Mouse (Mus musculus) MN1 (cell line): ENCODE measurements around the gene Slc12a7.

ENCODE experiments used
- DNase-seq: peaks from one replicate; pipeline ENCODE4 v3.0.0-alpha.2; 2016; ENCODE audit warnings: low spot score

The Slc12a7 gene

GRCm38 (mm10) chr13:73821251-73821650 is 88.4 kb downstream of the Slc12a7 start:
- DNase-seq, result no peak

- peak; percentile 24 for DNase-seq
These were observed 89.4 kb downstream of the Slc12a7 start for GRCm38 (mm10) chr13:73822187-73822800.

GRCm38 (mm10) chr13:73823711-73824110 is 90.8 kb downstream of the Slc12a7 start:
- no peak for DNase-seq

- DNase-seq, result no peak
These were observed 94.3 kb downstream of the Slc12a7 start for GRCm38 (mm10) chr13:73827243-73827642.

- peak; percentile 55 for DNase-seq
These were observed 98.6 kb downstream of the Slc12a7 start for GRCm38 (mm10) chr13:73831486-73831885.

GRCm38 (mm10) chr13:73833809-73834208 is 100.9 kb downstream of the Slc12a7 start:
- no peak for DNase-seq

GRCm38 (mm10) chr13:73835791-73836190 is 102.9 kb downstream of the Slc12a7 start:
- no peak for DNase-seq

GRCm38 (mm10) chr13:73836491-73836890 is 103.6 kb downstream of the Slc12a7 start:
- DNase-seq, result no peak

GRCm38 (mm10) chr13:73837708-73838107 is 104.8 kb downstream of the Slc12a7 start:
- DNase-seq, result no peak

GRCm38 (mm10) chr13:73839137-73839548 is 106.2 kb downstream of the Slc12a7 start:
- DNase-seq, result no peak

- DNase-seq, result no peak
These were observed 106.8 kb downstream of the Slc12a7 start for GRCm38 (mm10) chr13:73839740-73840139.

- no peak for DNase-seq
These were observed 109.8 kb downstream of the Slc12a7 start for GRCm38 (mm10) chr13:73842696-73843095.

- DNase-seq, result no peak
These were observed 113.9 kb downstream of the Slc12a7 start for GRCm38 (mm10) chr13:73846589-73847464.

GRCm38 (mm10) chr13:73847465-73847836 is 114.6 kb downstream of the Slc12a7 start, which contains the start of gene Nkd2:
Gene Nkd2 (minus strand): TSS chr13:73847631.
- DNase-seq, result no peak
